Mouse (Mus musculus) adrenal gland, postnatal 14 days (tissue): Measurements from ENCODE around the gene Scube2. TPM values are rescaled to one million over a fixed set of nuclear protein-coding genes. Genes with fewer than 3 reads are reported as not detected.

Source experiments
- DNase-seq: peaks from one replicate; pipeline ENCODE4 v3.0.0; 2021; ENCODE audit warnings: mixed read lengths
- long read RNA-seq, 2 experiments: library from polyadenylated mRNA; stranded (forward); transcript quantifications; one replicate each; pipeline ENCODE4 v2.0.0; 2021
- total RNA-seq: library from RNA; stranded (reverse); gene quantifications from 2 replicates; pipeline ENCODE4 v1.2.3, GENCODE M21; 2021

Gene Scube2
- 0.64 and 0.78 TPM in 2 replicates for total RNA-seq
- long read RNA-seq, experiment 1 = 0 reads
- long read RNA-seq, experiment 2 = 0 reads

DNA sequence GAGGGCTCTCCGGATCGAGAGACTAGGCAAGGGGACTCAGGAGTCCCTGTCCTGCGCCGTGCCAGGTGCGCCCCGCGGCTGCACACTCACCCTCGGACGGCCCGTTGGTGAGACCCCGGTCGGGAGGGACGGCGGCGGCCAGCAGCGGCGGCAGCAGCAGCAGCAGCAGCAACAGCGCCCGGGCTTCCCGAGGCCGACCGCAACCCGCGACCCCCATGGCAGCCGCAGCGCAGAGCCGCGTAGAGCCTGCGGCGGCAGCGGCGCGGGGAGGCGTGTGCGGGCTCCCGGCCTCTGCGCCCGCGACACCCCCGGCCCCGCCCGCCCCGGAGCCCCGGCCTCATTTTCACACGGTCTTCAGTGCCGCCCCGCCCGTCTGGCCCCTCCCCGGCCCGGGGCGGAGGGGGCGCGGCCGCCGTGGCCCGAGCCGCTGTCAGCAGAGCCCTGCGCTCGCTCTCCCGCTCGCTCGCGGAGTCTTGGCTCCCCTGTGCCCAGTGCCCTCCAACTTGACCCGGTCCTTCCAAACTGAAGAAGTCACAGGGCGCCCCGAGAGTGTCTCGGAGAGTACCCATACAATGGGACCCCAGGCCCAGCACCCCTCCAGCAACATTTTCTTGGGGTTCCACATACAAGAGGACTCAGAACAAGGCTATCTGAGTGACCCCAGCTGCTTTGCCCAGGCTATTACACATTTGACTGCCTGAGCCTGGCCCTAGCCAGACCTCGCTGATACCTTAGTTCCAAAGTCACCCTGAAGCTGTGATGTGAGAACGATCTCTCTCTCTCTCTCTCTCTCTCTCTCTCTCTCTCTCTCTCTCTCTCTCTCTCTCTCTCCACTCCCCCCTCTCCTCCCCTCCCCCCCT is at the start of gene Scube2:
Gene Scube2 (minus strand): TSS at position 310 of the 860 bp plus-strand sequence.
- DNase-seq = peak; percentile 49

DNA sequence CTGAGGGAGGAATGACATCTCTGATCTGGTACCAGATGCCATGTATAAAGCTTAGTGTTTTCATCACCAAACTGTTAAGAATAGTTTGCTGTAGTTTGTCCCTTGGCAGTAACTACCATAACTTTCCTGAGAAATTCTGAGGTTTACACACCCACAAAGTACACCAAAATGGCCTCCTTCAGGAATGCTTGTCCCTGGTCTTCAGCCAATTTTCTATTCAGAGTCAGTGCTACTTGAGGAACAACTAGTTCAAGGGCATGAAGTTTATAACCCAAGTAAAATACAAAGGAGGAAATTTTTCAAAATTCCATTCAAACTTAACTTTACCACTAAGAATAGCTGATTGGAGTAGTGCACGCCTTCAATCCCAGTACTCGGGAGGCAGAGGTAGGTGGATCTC is 40.7 kb upstream of the Scube2 start:
- DNase-seq = no peak

DNA sequence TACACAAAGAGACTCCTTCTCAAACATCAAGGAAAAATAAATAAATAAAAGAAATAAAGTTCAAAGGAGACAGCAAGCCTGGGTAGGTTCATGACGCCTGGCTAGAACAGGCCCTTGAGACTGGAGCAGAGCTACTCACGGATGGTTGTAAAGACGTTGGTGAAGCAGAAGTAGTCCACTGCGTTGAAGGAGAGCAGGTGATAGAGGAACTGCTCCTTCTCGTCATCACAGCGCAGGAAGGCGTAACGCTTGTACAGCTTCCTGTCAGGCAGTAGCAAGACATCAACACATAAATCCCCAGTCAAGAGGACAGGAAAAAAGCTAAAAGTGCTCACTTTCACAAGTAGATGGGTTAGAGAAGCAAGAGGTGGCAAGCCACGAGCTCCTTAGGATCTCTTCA is 35.4 kb upstream of the Scube2 start:
- no peak for DNase-seq

DNA sequence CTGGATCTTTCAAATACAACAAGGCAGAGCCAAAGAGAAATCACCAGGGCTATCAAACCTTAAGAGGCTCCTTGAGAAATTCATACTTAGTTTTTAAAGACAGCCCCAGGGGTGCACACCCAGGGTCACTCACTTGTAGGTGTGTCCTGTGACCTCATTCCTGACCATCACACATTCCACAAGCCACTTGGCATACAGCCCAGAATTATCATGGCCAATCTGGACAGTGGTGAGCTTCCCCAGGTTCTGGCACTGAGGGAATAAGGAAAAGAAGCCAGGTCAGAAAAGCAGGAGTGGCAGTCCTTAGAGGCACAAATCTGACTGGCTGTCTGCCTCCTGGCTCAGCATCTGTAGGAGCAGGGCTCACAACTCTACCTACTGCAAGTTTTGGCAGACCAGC is 33.4 kb upstream of the Scube2 start:
- DNase-seq = peak; percentile 68

DNA sequence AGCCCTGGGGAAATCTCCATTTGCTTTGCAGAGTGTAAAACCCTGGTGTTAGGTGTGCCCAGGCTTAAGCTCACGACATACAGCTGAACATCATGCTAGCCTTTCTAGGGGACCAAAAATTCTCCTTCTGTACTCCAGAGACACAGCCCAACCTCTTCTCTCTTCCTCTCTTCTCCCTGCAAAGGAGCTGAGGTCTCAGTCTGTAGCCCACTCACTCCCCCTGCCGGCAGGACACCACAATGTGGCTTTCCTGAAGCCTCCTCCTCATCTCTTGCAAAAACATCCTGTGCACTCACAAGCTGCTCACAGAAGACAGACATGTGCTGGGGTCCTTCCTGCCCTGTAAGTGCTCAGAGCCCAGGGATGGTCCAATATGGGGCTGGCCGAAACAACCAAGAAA is 27.1 kb upstream of the Scube2 start:
- DNase-seq = peak; percentile 88

DNA sequence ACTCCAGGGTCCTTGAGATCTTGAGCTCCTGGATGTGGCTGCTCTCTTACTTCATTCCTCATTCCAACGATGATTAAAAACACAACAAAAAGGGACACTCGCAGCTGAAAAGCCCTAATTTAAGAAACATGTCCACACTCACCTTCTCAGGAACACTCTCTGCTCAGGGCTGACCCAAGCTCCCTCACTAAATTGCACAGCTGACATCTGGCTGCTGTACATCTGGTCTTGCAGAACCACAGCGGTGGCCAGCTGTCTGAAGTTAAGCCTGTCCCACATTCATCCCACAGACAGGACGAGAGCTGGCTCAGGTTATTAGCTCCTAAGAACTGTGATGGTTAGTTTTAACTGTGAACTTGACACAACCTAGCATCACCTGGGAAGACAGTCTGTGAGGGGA is 26.3 kb upstream of the Scube2 start:
- no peak for DNase-seq

DNA sequence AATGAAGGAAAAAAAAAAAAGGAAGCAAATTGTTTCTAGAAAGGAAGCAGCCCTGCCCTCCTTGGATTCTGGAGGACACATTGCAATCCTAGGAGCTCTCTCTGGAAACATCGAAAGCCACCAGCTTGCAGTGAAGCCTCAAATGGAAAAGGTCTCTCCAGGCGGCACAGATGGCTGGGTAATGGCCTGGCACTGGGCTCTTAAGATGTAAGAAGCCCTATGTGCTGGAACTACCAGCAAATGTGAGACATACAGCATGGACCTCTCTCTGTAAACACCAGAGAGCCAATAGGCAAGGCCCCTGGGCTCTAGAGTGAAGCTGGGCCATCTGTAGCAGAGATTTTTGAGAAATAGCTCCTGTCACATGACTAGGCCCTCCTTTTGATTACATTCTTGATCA is 24.8 kb upstream of the Scube2 start:
- DNase-seq = no peak

DNA sequence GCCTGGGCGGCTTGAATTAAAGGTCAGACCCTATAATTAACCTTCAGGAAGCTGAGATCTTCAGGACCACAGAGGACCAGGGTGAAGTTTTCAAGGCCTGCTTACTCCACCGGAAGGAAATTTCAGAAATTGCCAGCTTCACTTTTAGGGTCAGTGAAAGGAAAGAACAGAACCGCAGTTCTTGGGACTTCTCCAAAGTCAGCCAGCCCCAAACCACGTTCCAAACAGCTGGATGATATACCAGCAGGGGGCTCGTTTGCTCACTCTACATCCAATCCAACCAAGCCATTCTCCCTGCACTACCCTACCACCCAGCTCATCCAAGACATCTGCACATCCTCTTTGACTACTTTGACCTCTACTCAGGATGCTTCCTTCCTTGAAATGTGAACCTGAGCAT is 23.8 kb upstream of the Scube2 start:
- no peak for DNase-seq

DNA sequence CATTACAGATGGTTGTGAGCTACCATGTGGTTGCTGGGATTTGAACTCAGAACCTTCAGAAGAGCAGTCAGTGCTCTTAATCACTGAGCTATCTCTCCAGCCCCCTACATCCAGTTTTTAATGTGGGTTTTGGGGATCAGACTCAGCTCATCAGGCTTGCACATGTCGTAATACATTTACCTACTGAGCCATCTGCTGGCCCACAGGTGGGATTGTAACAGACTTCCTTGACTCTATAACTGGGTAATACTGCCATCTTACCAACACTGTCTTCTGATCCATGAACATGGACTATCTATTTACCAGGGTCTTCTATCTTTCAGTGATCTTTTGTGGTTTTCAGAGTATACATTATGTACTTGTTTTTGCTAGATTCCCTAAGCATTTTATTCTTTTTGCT is 20.8 kb upstream of the Scube2 start:
- no peak for DNase-seq

DNA sequence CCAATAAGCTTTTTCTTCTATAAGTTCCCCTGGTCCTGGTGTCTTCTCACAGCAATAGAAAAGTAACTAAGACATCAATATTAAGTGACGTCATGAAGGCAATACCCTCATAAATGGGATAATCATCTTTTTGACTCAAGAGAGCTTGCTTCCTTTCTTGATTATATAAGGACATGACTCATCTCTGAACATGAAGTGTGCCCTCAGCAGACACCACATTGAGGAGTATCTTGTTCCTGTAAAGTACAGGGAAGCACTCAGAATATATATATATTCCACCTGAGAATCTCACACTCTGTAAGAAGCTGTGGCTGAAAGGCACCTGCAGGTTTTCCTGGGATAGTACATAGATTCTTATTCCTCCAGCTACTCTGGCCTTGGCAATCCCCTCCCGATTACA is 17.1 kb upstream of the Scube2 start:
- DNase-seq = no peak

DNA sequence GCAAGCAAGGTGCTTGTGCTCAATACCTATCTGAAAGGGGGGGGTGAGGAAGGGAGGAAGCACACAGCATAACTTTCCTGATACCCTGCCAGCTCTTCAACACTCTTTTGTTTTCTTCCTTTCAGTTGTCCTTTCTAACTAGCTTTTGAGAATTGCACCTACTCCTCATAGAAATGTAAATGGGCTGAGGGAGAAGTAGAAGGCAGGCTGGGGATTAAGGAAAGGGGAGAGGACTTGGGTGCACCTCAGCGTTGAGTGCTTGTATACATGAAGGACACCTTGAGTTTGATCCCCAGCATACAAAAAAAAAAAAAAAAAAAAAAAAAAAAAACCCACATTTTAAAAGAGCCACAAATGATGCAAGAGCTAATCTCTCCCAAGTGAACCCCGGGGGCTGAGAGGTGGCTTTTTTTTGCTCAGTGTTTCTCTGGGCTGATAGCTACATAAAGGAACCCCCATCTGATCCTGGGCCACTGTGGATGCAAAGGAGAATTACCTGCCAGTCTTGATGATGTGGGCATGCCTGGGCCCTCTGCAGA is 16.2 kb upstream of the Scube2 start:
- no peak for DNase-seq

DNA sequence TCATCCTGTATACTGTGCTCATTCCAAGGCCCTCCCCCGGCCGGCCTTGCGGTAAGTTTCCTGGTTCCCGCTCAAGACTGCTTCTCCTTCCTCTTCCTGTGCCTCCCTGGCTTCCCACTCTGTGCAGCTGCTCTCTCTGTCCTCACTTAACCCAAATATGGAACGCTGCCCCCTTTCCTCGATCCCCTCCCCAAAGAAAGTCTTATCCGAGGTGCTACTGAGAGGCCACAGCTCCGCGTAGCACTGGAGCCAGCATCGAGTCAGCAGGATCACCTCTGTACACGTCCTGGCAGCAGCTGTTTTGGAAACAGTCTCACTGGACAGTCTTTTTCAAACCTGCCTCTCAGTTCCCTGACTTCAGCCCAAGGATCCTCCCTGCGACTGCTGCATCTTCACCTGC is 13.7 kb upstream of the Scube2 start:
- DNase-seq = no peak

DNA sequence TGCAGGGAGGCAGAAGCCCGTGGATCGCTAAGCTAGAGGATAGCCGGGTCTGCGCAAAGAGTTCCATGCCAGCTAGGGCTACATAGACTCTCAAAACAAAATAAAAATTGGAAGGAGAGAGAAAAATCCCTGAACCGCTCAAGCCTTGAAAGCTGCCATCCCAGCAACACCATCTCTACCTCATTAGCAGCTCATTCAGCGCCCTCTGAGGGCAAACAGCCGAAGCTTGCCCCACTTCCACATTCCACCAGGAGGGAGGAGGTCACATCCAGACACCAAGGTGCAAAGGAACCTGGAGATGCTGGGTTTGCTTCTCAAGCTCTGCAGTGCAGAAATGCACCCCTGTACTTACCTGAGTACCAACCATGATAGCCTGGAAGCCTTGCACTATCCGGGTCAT is 10.6 kb upstream of the Scube2 start:
- DNase-seq = no peak

DNA sequence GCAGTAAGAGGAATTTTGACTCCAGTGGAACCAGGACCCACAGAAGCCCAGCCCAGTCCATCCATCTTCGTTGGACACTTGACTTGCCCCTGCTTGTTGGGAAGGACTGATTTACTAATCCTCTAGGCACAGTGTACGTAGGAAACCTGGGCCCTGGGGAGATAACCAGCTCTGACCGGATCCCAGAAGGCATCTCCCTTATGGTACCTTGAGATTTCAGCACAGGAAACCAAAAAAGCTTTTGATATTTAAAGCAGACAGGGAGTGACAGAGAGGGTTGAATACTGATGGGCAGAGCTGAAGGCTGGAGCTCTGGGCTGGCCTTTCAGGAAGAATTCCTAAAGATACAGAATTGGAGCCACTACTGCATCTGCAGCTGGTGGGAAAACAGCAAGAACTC is 10.1 kb upstream of the Scube2 start:
- DNase-seq = no peak

DNA sequence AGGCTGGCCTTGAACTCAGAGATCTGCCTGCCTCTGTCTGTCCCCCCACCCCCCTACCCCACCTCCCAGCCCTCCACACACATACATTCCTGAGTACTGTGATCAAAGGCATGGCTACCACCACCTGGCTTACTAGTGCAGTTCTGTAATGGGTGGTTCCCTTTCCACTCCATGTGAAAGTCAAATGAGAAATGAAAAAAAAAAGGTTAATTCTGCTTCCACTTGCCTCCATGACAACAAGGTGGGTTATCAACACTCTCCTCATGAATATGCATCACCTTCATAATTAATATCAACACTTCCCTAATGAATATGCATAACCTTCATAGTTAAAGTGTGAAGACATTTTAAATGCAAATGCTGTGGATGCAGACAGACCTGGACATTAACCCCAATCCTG is 9.6 kb upstream of the Scube2 start:
- no peak for DNase-seq

DNA sequence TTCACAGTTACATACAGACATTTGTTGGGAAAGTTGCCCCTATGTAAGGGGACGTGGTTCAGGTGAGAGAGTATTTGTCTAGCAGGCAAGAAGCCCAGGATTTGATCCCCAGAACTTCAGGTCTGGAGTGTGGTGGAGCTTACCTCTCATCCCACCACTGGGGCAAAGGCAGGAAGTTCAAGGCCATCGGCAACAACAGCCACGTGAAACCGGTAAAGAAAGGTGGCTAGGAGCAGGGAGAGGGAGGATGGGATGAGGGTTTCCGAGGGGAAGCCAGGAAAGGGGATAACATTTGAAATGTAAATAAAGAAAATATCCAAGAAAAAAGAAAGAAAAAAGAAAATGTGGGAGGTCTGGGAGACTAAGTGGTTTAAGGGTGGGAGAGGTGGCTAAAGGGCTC is 7.7 kb upstream of the Scube2 start:
- no peak for DNase-seq

DNA sequence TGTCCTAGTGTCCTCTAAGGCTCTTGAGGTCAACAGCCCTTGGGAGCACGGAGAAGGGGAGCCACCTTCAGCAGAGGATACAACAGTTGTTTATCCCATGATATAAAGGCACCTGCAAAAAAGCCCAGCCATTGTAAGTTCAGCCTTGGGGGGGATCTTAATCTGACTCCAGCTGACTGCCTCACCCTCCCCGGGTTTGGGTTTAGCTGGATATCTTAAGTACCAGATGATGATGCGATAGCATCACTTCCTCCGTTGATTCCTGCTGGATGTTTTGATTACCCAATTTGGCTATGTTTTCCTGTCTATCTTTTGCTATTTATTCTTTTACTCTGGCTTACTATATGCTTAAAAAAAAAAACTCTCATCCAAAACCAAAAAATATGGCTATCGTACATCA is 5.8 kb upstream of the Scube2 start:
- DNase-seq = no peak

DNA sequence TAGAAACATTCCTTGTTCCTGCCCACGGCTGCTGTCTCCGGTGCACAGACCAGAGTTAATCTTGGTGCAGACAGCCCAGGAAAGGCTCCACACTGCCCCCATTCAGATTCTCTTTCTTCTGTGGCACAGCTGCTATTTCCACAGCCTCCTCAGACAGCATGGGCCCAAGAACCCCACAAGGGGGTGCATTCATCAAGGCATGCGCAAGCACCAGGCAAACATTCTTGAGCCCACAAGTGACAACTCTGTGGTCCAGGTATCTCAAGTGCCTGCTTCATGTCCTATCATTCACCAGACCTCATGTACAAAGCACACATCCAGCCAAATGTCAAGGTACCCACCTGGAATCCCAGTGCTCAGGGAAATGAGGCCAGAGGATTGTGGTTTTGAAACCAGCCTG is 3.0 kb upstream of the Scube2 start:
- no peak for DNase-seq

DNA sequence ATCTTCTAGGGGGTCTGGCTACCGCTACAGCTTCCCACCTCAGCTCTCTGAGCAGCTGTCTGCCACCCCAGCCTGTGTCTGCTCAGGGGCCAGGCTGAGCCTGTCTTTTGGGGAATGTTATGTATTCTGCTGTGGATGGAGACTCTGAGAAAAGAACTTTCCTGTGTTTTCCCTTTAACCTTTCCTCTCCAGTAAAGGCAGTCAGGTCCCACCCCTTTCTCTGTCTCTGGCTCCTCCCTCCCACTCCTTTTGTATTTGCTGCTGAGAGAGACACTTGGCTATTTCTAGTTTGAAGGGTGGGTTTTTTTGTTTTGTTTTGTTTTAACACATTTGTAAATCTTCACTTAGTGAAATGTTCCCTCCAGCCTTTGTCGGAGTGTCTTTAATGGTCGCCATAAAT is 1.2 kb upstream of the Scube2 start:
- DNase-seq = no peak

DNA sequence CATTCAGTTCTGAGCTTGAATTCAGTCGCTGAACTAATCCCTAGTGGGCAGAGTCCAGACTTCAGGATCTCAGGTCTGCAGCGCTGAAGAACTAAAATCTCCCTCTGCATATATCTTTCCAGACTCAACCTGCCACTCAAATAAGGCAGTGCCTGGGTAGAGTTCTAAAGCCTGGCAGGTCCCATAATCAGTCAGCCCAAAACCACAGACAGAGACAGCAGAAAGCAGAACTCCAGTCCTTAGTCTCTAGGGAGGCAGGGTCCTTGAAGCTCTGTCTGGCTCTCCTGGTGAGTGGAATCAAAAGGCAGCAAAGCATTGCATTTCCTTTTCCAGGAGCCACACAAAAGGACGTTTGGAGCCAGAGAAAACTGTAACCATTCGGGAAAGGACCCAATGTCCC is 1.9 kb downstream of the Scube2 start:
- no peak for DNase-seq

DNA sequence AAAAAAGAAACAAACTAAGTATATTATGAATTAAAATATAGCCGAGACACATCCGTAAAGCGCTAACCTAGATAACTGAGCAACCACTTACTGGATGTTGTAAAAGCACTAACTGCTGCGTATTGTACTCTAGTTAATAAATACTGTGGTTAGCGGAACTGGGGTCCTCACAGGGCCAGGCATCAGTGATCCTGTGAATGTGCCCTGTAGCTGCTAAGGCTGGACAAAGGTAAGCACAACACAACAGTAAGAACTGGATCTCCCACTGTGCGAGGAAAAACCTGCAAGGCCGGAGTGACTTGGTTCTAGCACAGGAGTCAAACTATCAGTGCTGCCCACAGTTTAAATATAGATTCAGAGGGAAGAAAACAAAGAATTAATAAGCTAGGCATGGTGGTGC is 5.3 kb downstream of the Scube2 start:
- no peak for DNase-seq

DNA sequence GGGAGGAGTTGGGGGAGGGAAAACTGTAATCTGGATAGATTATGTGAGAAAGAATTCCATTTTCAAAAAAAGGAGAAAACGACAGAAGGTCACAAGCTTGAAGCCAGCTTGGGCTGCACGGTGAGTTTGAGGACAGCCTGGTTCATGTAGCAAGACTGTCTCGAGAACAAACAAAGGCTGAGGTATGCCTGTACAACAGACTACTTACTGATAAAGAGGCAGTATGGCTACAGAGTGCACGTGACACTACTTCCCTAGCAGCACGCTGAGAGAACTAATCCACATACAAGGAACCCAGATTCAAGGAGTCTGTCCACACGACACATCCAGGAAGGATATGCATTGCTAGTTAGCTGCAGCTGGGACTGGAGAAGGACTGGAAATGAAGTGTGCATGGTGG is 6.1 kb downstream of the Scube2 start:
- no peak for DNase-seq

DNA sequence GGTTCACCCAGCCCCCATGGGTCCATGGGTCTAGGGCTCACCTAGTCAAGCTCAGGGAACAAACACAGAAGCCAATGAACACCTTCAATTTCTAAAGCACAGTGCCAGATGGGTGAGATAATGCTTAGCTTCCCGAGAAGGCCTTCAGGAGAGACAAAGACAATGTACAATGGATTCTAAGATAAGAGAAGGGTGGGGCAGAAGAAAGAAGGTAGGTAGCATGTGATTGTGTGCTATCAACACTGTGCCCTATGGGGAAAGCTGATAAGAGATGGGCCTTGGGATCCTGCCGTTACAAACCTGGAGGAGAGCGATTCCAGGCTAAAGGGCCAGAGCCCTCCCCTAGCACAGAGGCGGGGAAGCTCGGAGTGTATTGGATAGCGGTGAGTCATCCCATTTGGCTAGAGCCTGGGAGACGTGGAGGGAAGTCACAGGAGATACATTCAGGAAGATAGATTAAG is 12.7 kb downstream of the Scube2 start:
- peak; percentile 62 for DNase-seq

DNA sequence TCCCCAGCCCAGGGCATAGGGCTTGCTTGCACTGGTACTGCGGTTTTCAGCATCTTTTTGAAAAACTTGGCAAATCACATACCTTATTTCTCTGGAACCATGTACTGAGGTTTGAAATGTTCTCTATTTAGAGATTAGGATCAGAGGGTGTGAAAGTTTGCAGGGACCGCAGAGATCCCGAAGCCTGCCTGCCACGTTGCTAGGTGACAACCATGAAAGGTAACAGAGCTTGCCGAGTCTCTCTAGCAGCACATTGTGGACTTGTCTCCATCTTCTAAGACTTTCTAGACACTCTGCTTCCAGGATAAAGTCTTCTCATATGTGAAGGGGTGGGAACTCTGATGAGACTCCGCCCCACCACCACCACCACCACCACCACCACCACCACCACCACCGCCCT is 13.5 kb downstream of the Scube2 start:
- DNase-seq = no peak
